Mouse (Mus musculus) small intestine, adult 2 months (tissue): ENCODE data around the gene Psmb5.

ENCODE experiments used
- CTCF ChIP-seq: fragments of 200-500 bp; IDR thresholded peaks from 2 replicates; pipeline ENCODE4 v1.5.1; 2012; ENCODE audit warnings: low read depth, mild to moderate bottlenecking, control low read depth, inconsistent platforms, low read length, moderate library complexity, mixed read lengths; ENCODE audit not compliant: insufficient replicate concordance, insufficient read length; ENCODE audit errors: extremely low read depth
- POLR2A ChIP-seq: fragments of 200-500 bp; IDR thresholded peaks from 2 replicates; pipeline ENCODE4 v1.6.1; 2012; ENCODE audit warnings: low read depth, mild to moderate bottlenecking, control low read depth, inconsistent platforms, low read length, moderate library complexity

DNA sequence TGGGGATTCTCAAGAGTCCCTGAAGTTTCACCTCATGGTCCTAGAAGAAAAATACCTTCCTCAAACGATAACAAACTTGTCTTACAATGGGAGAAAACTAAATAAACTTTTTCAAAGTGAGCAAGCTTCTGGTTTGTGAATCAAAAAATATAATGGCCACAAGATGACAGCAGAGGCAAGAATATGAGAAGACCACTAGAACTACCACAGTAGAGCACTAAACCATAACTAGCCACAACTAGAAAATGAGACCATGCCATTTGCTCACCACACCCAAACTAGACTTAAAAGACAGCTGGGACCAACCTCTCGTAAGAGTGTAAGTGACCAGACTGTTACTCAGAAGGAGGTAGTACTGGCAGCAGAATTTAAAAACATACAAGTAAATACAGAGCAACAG lies 42.2 kb upstream of the Psmb5 start:
- TF ChIP-seq CTCF (no peak), POLR2A (no peak)
